Mouse (Mus musculus) intestine, embryonic 14.5 days (tissue): ENCODE results near the gene Galnt2. TPM values are rescaled to one million over a fixed set of nuclear protein-coding genes. Genes with fewer than 3 reads are reported as not detected.
A peak's percentile ranks its signal among the peaks of the same experiment; 100 is the strongest.

Experiments
- ATAC-seq: fragments of 200-750 bp; cut with Nextera tagmentation; replicated peaks from 2 replicates; pipeline ENCODE4 v1.8.0; 2017; ENCODE audit warnings: low read depth, moderate number of reproducible peaks, moderate TSS enrichment, moderate library complexity; ENCODE audit not compliant: low FRiP score, low TSS enrichment
- DNase-seq: peaks from one replicate; pipeline ENCODE4 v3.0.0-alpha.2; 2018; ENCODE audit warnings: low spot score
- H3K27ac ChIP-seq: fragments of 300-500 bp; sonication (generic); 2 replicates; pipeline ENCODE4 v1.5.1; 2014; ENCODE audit warnings: low read depth, mild to moderate bottlenecking, control low read depth
- H3K27me3 ChIP-seq: fragments of 300-500 bp; sonication (generic); replicated peaks from 2 replicates; pipeline ENCODE4 v1.6.1; 2014; ENCODE audit warnings: low read length, control low read depth; ENCODE audit not compliant: control insufficient read depth, insufficient read depth
- H3K36me3 ChIP-seq: fragments of 300-500 bp; sonication (generic); 2 replicates; pipeline ENCODE4 v1.6.1; 2014; ENCODE audit warnings: low read length, control low read depth; ENCODE audit not compliant: control insufficient read depth, insufficient read depth
- H3K4me1 ChIP-seq: fragments of 300-500 bp; sonication (generic); replicated peaks from 2 replicates; pipeline ENCODE4 v1.6.1; 2014; ENCODE audit warnings: low read length, control low read depth, mixed read lengths; ENCODE audit not compliant: control insufficient read depth, insufficient read depth
- H3K4me2 ChIP-seq: fragments of 300-500 bp; sonication (generic); 2 replicates; pipeline ENCODE4 v1.6.1; 2014; ENCODE audit warnings: low read length
- H3K4me3 ChIP-seq: fragments of 300-500 bp; sonication (generic); 2 replicates; pipeline ENCODE4 v1.5.1; 2014; ENCODE audit warnings: low read depth, low read length, control low read depth, mixed read lengths
- H3K9ac ChIP-seq: fragments of 300-500 bp; sonication (generic); 2 replicates; pipeline ENCODE4 v1.6.1; 2014; ENCODE audit warnings: mild to moderate bottlenecking, low read length
- H3K9me3 ChIP-seq: fragments of 300-500 bp; sonication (generic); 2 replicates; pipeline ENCODE4 v1.6.1; 2016; ENCODE audit warnings: low read length, control low read depth; ENCODE audit not compliant: control insufficient read depth
- WGBS: fragments of 180-500 bp; shearing (Covaris S2); extraction: QIAGEN DNeasy Blood & Tissue Kit; methylation state at CpG from one replicate; pipeline ENCODE4 v1.1.7; 2014; 5-methylcytosine and 5-hydroxymethylcytosine counted together
- polyA plus RNA-seq: library from polyadenylated mRNA; unstranded; fragments of >200 nt; fragmentation: Nextera tagmentation; extraction: Ambion mirVana; gene quantifications from 2 replicates; pipeline ENCODE4 v1.2.1, GENCODE M21; 2014

Galnt2 gene
- polyA plus RNA-seq, 1 experiment from 2014 or later: 63.9 TPM

DNA sequence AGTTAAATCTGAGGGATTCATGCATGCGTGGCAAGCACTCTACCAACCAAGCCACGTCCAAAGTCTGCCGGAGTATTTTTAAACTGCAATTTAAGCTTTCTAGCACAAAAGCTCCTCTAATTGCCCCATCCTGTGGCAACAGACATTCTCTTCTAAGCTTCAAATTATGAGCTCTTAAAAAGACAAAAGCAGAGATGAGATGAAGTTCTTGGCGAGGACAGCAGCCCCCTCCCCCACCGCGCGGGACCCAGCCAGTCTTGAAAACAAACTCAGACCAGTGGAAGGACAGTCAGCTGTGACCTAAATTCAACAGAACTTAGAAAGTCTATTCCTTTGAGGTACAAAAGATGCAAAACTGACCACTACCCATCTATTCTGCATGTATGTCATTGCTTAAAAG, 160.0 kb downstream of the Galnt2 start:
- H3K36me3 ChIP-seq: no peaks in the 10 kb centered on the region
- no peaks in the 10 kb centered on the region for H3K9me3 ChIP-seq
- DNase-seq (no peak), ATAC-seq (no peak)
- no peaks in the 10 kb centered on the region for H3K27me3 ChIP-seq
- peak overlapping the region; percentile 91; the same call in 1 of the 2 replicates for H3K27ac ChIP-seq
- H3K9ac ChIP-seq: no peak overlapping the region
- H3K4me2 ChIP-seq: no peak overlapping the region
- H3K4me3 ChIP-seq: no peak overlapping the region
- WGBS: 88% methylated on average over 7 of the region's 7 CpGs
- H3K4me1 ChIP-seq: peaks cover 26% of the 10 kb centered on the region

GRCm38 (mm10) chr8:124392271-124393012, 161.3 kb downstream of the Galnt2 start:
- Histone ChIP-seq H3K27me3 (no peaks in the 10 kb centered on the region), H3K36me3 (no peaks in the 10 kb centered on the region), H3K4me3 (no peak overlapping the region), H3K9ac (no peak overlapping the region), H3K27ac (peak overlapping the region; percentile 91), H3K9me3 (no peaks in the 10 kb centered on the region), H3K4me2 (peak overlapping the region; percentile 12; the same call in 1 of the 2 replicates), H3K4me1 (peaks cover 28% of the 10 kb centered on the region)
- DNase-seq: no peak
- peak; percentile 74 for ATAC-seq
- 31% methylated on average over 10 of the region's 10 CpGs for WGBS

GRCm38 (mm10) chr8:124393013-124393412, 161.8 kb downstream of the Galnt2 start:
- H3K9ac ChIP-seq: no peak overlapping the region
- no peak overlapping the region for H3K4me3 ChIP-seq
- DNase-seq (no peak), ATAC-seq (no peak; the same call in 1 of the 2 replicates)
- peak overlapping the region; percentile 91 for H3K27ac ChIP-seq
- 0 out of 2 replicates have a peak overlapping the region, but pooled peaks have one; percentile 5 for H3K4me2 ChIP-seq
- no peaks in the 10 kb centered on the region for H3K9me3 ChIP-seq
- 64% methylated on average over 5 of the region's 5 CpGs for WGBS
- peaks cover 33% of the 10 kb centered on the region for H3K4me1 ChIP-seq
- H3K27me3 ChIP-seq: no peaks in the 10 kb centered on the region
- no peaks in the 10 kb centered on the region for H3K36me3 ChIP-seq

- peak overlapping the region; percentile 91 for H3K27ac ChIP-seq
- no peak overlapping the region for H3K9ac ChIP-seq
- H3K9me3 ChIP-seq: no peaks in the 10 kb centered on the region
- no peak overlapping the region for H3K4me2 ChIP-seq
- WGBS: 84% methylated on average over 4 of the region's 4 CpGs
- no peak for DNase-seq
- H3K27me3 ChIP-seq: no peaks in the 10 kb centered on the region
- H3K36me3 ChIP-seq: no peaks in the 10 kb centered on the region
- no peak overlapping the region for H3K4me3 ChIP-seq
- peaks cover 34% of the 10 kb centered on the region for H3K4me1 ChIP-seq
- ATAC-seq: no peak
These were observed 162.7 kb downstream of the Galnt2 start for GRCm38 (mm10) chr8:124393927-124394326.

GRCm38 (mm10) chr8:124394951-124395350, 163.8 kb downstream of the Galnt2 start:
- H3K36me3 ChIP-seq: no peaks in the 10 kb centered on the region
- peak overlapping the region; percentile 70 for H3K27ac ChIP-seq
- H3K9ac ChIP-seq: no peak overlapping the region
- H3K27me3 ChIP-seq: no peaks in the 10 kb centered on the region
- DNase-seq: no peak
- no peaks in the 10 kb centered on the region for H3K9me3 ChIP-seq
- peaks cover 34% of the 10 kb centered on the region for H3K4me1 ChIP-seq
- no peak for ATAC-seq
- WGBS: 52% methylated on average over 7 of the region's 7 CpGs
- no peak overlapping the region for H3K4me3 ChIP-seq
- H3K4me2 ChIP-seq: 0 out of 2 replicates have a peak overlapping the region, but pooled peaks have one; percentile 16

Other genes with a start within 250 kb of the Galnt2 start
- gene Abcb10, start 248.3 kb upstream of the Galnt2 start, polyA plus RNA-seq: 20.5 and 22.2 TPM in 2 replicates
- 52.7 and 53.6 TPM in 2 replicates for gene Taf5l, start 210.0 kb upstream of the Galnt2 start, polyA plus RNA-seq
- 9.4 and 9.6 TPM in 2 replicates for gene Urb2, start 209.9 kb upstream of the Galnt2 start, polyA plus RNA-seq
- 3.5 and 3.9 TPM in 2 replicates for gene Pgbd5, start 208.3 kb downstream of the Galnt2 start, polyA plus RNA-seq